Mouse (Mus musculus): ENCODE data around the gene Trmt61a.

DNA sequence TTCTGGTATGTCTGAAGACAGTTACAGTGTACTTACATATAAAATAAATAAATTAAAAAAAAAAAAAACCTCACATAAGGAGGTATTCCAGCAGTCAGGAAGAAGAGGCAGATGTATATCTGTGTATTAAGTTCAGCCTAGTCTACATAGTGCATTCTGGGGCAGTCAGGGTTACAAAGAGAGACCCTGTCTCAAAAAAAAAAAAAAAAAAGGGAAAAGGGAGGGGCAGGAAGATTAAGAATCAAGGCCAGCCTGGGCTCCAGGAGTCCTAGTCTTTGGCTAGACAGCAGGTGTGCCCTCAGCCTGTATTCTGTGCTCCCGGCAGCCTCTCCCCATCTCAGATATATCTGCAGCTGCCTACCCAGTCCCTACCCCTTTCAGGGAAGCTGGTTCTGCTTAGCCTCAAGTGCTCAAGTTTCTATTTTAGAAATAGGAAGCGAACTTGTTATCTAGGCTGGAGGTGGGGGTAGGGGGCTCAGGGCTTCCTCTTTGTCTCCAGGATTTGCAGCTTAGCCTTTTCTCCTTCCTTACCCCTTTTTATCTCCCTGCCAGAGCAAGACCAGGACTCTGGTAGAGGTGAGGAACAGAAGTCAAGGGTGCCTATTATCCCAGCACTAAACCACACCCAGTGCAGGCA is 2.9 kb upstream of the Trmt61a start:
- TF ChIP-seq CTCF (IDR thresholded peaks at IDR 0.05; ENCODE audit: borderline replicate concordance, insufficient read depth, low read length): no peak
- TF ChIP-seq POLR2A (IDR thresholded peaks at IDR 0.05; ENCODE audit: low read depth, low read length): no peak

Data from embryonic fibroblast, embryonic 13.5 days (primary cell).